Mouse (Mus musculus) lung, postnatal 0 days (tissue): ENCODE data around the gene Dnajc6. TPM values are rescaled to one million over a fixed set of nuclear protein-coding genes. Genes with fewer than 3 reads are reported as not detected.

Experiments used
- ATAC-seq: fragments of 200-750 bp; cut with Nextera tagmentation; 2 replicates; pipeline ENCODE4 v1.8.0; 2017; ENCODE audit warnings: moderate library complexity
- DNase-seq: peaks from one replicate; pipeline ENCODE4 v3.0.0-alpha.2; 2016; ENCODE audit warnings: low spot score
- H3K27ac ChIP-seq: fragments of 300-500 bp; sonication (generic); 2 replicates; pipeline ENCODE4 v1.5.1; 2014; ENCODE audit warnings: antibody characterized with exemption, mild to moderate bottlenecking, low read length, mixed read lengths
- H3K27me3 ChIP-seq: fragments of 300-500 bp; sonication (generic); replicated peaks from 2 replicates; pipeline ENCODE4 v1.6.1; 2014; ENCODE audit warnings: low read length, mixed read lengths; ENCODE audit not compliant: insufficient read depth
- H3K36me3 ChIP-seq: fragments of 300-500 bp; sonication (generic); 2 replicates; pipeline ENCODE4 v1.6.1; 2014; ENCODE audit warnings: low read length, mixed read lengths; ENCODE audit not compliant: insufficient read depth
- H3K4me1 ChIP-seq: fragments of 300-500 bp; sonication (generic); 2 replicates; pipeline ENCODE4 v1.6.1; 2014; ENCODE audit warnings: antibody characterized with exemption, low read depth, low read length, mixed read lengths; ENCODE audit not compliant: insufficient read depth
- H3K4me2 ChIP-seq: fragments of 300-500 bp; sonication (generic); replicated peaks from 2 replicates; pipeline ENCODE4 v1.6.1; 2014; ENCODE audit warnings: low read depth, mild to moderate bottlenecking, low read length, moderate library complexity, mixed read lengths
- H3K4me3 ChIP-seq: fragments of 300-500 bp; sonication (generic); 2 replicates; pipeline ENCODE4 v1.5.1; 2014; ENCODE audit warnings: low read depth, low read length
- H3K9ac ChIP-seq: fragments of 300-500 bp; sonication (generic); replicated peaks from 2 replicates; pipeline ENCODE4 v1.6.1; 2014; ENCODE audit warnings: low read depth, mild to moderate bottlenecking
- H3K9me3 ChIP-seq: fragments of 300-500 bp; sonication (generic); 2 replicates; pipeline ENCODE4 v1.6.1; 2016; ENCODE audit warnings: low read length, mixed read lengths
- CTCF ChIP-seq: IDR thresholded peaks from 2 replicates; pipeline ENCODE4 v1.5.1; 2016; ENCODE audit warnings: antibody characterized with exemption, mild to moderate bottlenecking
- EP300 ChIP-seq: IDR thresholded peaks from 2 replicates; pipeline ENCODE4 v1.6.1; 2016; ENCODE audit warnings: antibody characterized with exemption, mild to moderate bottlenecking, control low read depth
- WGBS: fragments of 180-500 bp; shearing (Covaris S2); extraction: QIAGEN DNeasy Blood & Tissue Kit; methylation state at CpG from one replicate; pipeline ENCODE4 v1.1.7; 2014; 5-methylcytosine and 5-hydroxymethylcytosine counted together
- polyA plus RNA-seq: library from polyadenylated mRNA; unstranded; fragments of >200 nt; fragmentation: Nextera tagmentation; extraction: Ambion mirVana; gene quantifications from 2 replicates; pipeline ENCODE4 v1.2.1, GENCODE M21; 2015

The Dnajc6 gene
- polyA plus RNA-seq, 1 experiment from 2014 or later, result 0.14 TPM

DNA sequence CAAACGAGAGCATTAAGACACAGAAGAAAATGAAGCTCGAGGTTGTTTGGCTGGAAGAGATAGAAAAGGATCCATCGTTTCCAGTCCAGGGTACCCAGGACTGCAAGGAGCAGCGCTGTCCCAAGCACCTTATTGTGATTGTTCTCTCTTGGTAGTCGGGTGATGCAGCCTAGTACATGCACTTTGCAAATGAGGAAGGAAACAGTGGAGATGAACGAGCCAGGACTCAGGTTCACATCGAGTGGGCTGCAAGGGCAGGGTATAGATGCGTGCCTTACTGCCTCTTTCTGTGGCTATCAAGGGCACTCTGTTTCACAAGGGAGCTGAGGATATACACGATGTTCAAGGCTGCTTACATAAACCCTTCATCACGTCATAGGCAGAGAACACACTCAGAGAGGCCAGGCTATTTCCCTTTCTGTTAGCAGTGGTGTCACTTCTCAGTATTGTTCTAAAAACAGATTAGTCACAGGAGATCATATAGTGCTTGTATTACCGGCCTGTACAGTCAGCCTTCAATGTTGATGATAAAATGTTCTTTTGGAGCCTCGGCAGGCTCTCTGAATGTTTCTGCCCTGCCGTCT, 189.9 kb downstream of the Dnajc6 start:
- peak; percentile 64 for ATAC-seq
- WGBS, result 58% methylated on average over 13 of the region's 13 CpGs

DNA sequence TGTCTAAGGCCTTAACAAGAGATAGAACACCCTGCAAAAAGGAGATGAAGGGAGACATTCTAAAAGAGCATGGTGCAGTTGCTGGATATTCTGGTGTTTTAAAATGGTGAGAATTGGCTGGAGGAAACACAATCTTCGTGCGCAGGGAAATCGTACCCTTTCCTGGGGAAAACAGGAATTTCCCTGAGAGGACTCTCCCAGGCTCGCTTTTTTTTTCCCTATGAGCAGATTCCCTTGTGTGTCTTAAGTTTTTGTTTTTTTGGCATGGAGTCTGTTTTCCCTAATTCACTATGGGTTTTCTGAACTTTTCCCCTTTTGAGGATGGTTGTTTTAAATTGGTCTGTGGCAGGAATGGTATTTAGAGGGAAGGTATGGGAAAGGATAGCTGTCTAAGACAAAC, 192.8 kb downstream of the Dnajc6 start:
- Histone ChIP-seq H3K27ac (no peak overlapping the region), H3K9me3 (no peaks in the 10 kb centered on the region), H3K27me3 (no peaks in the 10 kb centered on the region), H3K4me2 (no peak overlapping the region), H3K9ac (no peak overlapping the region), H3K36me3 (no peaks in the 10 kb centered on the region), H3K4me3 (no peak overlapping the region), H3K4me1 (no peaks in the 10 kb centered on the region)
- no peak for TF ChIP-seq CTCF
- TF ChIP-seq EP300, result no peak
- DNase-seq, result no peak
- 79% methylated on average over 4 of the region's 4 CpGs for WGBS
- ATAC-seq, result no peak

More for the DNA sequence above, 189.9 kb downstream of the Dnajc6 start:
- Histone ChIP-seq H3K27ac (no peak overlapping the region), H3K4me2 (no peak overlapping the region), H3K9me3 (no peaks in the 10 kb centered on the region), H3K9ac (no peak overlapping the region), H3K36me3 (no peaks in the 10 kb centered on the region), H3K4me1 (no peaks in the 10 kb centered on the region), H3K27me3 (no peaks in the 10 kb centered on the region), H3K4me3 (no peak overlapping the region)
- TF ChIP-seq CTCF, result no peak
- peak; percentile 51; the same call in 1 of the 2 replicates for TF ChIP-seq EP300
- peak; percentile 18 for DNase-seq

DNA sequence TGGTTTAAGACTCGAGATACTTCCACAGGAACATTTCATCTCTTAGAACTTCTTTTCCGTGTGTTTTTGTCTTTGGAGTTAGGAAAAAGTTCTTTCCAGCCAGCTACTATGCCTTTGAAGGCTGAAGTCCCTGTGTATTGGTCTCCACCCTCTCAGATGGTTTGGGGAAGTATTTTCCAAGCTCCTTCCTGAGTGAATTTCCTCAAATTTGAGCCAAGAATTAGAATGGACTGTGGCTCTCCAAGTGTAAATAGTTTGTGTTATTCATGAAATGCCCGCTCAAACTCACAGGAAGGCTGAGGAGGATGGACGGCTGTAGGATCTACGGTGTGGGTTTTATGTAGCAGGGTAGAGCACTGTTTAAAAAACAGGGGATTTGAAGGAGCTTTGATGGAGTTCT, 193.2 kb downstream of the Dnajc6 start:
- no peaks in the 10 kb centered on the region for H3K9me3 ChIP-seq
- no peaks in the 10 kb centered on the region for H3K36me3 ChIP-seq
- TF ChIP-seq CTCF (no peak), EP300 (no peak)
- H3K4me1 ChIP-seq, result no peaks in the 10 kb centered on the region
- no peak overlapping the region for H3K9ac ChIP-seq
- H3K27me3 ChIP-seq, result no peaks in the 10 kb centered on the region
- no peak overlapping the region for H3K27ac ChIP-seq
- DNase-seq, result peak; percentile 25
- H3K4me3 ChIP-seq, result no peak overlapping the region
- WGBS, result 54% methylated on average over 5 of the region's 5 CpGs
- no peak overlapping the region for H3K4me2 ChIP-seq
- no peak for ATAC-seq

Other genes with a start within 250 kb of the Dnajc6 start
- 80.0 and 86.3 TPM in 2 replicates for gene Jak1, start 231.4 kb upstream of the Dnajc6 start, polyA plus RNA-seq
- 4.8 and 5.3 TPM in 2 replicates for gene Ak4, start 77.4 kb upstream of the Dnajc6 start, polyA plus RNA-seq
- 144 TPM in 2 replicates for gene Leprot, start 151.1 kb downstream of the Dnajc6 start, polyA plus RNA-seq
- 13.4 and 13.9 TPM in 2 replicates for gene Lepr, start 220.8 kb downstream of the Dnajc6 start, polyA plus RNA-seq